ENCODE assay signal across 8 mouse cellular contexts in the genomic region with DNA sequence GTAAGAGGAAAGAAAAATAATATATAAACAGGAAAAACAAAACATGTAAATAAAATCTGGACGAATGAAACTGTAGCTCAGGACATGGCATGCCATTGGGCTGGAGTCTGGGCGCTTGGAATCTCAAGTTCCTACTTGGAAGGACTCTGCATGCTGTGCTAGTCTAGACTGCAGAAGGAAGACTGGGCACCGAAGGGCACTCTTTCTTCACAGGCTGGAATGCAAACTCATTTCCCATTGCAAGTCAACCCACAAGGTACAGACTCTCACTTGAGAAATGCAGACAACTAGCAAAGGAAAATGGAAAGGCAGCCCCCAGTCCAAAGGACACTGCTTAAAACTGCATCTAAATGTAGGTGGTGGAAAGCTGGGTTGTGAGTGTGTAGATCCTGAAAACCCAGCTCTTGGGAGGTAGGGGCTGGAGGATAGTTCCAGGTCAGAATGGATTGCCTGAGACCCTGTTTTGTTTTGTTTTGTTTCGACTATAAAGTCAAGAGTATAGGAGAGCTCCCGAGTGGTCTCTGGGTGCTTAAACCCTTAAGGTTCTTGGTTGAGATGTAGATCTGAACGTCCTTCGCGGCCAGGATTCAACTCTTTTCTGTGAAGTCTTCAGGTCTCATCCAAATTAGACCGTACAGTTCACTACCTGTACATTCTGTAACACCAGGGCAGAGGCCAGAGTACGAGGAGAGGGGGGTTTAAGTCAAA. TPM values are rescaled to one million over a fixed set of nuclear protein-coding genes. Genes with fewer than 3 reads are reported as not detected.
DNase-seq lines count a peak whose midpoint lies in the region; ATAC-seq and TF ChIP-seq lines count a peak whose summit lies in the region.

No protein-coding gene starts in this region.

- peak overlapping the region; percentile 56; the same call in 1 of the 2 replicates for H3K9ac ChIP-seq in heart, postnatal 0 days (replicated peaks; ENCODE audit: low read depth, low read length)
- no peak overlapping the region for H3K9ac ChIP-seq in hindbrain, embryonic 15.5 days
- H3K9ac ChIP-seq in midbrain, embryonic 11.5 days (ENCODE audit: low read length), result peak overlapping the region; percentile 65

- no peak for DNase-seq in heart, postnatal 0 days (ENCODE audit: low spot score)
- DNase-seq in heart, adult 11 months, result no peak
- peak; percentile 92 for DNase-seq in midbrain, embryonic 11.5 days (ENCODE audit: low spot score, missing footprints)
- DNase-seq in spleen, postnatal 10 days (ENCODE audit: low spot score in 2 of 2), result no peak
- no peak for DNase-seq in thymus, postnatal 4 days
- DNase-seq in adrenal gland, postnatal 10 days, result no peak

- no peak for TF ChIP-seq EP300 in heart, postnatal 0 days (IDR thresholded peaks at IDR 0.05; ENCODE audit: low read depth)

- WGBS in heart, postnatal 0 days, result 46% methylated on average over 10 of the region's 10 CpGs
- 47% methylated on average over 10 of the region's 10 CpGs for WGBS in hindbrain, embryonic 15.5 days
- 42% methylated on average over 10 of the region's 10 CpGs for WGBS in midbrain, embryonic 11.5 days

- no peak for TF ChIP-seq CTCF in heart, postnatal 0 days (IDR thresholded peaks at IDR 0.05; ENCODE audit: low read depth)

- no peaks in the 10 kb centered on the region for H3K27me3 ChIP-seq in heart, postnatal 0 days (ENCODE audit: control insufficient read depth, insufficient read depth, low read length)
- H3K27me3 ChIP-seq in hindbrain, embryonic 15.5 days, result no peaks in the 10 kb centered on the region
- no peaks in the 10 kb centered on the region; the same call in 1 of the 2 replicates for H3K27me3 ChIP-seq in midbrain, embryonic 11.5 days (ENCODE audit: control insufficient read depth, insufficient read depth, low read length)

- H3K4me2 ChIP-seq in heart, postnatal 0 days (ENCODE audit: low read depth, low read length), result peak overlapping the region; percentile 71
- peak overlapping the region; percentile 54 for H3K4me2 ChIP-seq in hindbrain, embryonic 15.5 days
- H3K4me2 ChIP-seq in midbrain, embryonic 11.5 days, result peak overlapping the region; percentile 58

- H3K4me1 ChIP-seq in heart, postnatal 0 days (ENCODE audit: control insufficient read depth, insufficient read depth), result peaks cover 20% of the 10 kb centered on the region
- peaks cover 22% of the 10 kb centered on the region for H3K4me1 ChIP-seq in brown adipose tissue, adult 24 weeks (ENCODE audit: control insufficient read depth, insufficient read depth, insufficient read length, low read length)
- H3K4me1 ChIP-seq in hindbrain, embryonic 15.5 days (replicated peaks), result peaks cover 33% of the 10 kb centered on the region
- H3K4me1 ChIP-seq in midbrain, embryonic 11.5 days (ENCODE audit: control insufficient read depth, insufficient read depth, low read length), result peaks cover 7% of the 10 kb centered on the region

- peak overlapping the region; percentile 41; the same call in 1 of the 2 replicates for H3K4me3 ChIP-seq in heart, postnatal 0 days (ENCODE audit: low read depth, low read length)
- peak overlapping the region; percentile 58 for H3K4me3 ChIP-seq in brown adipose tissue, adult 24 weeks (ENCODE audit: insufficient read depth, low read depth, low read length)
- peak overlapping the region; percentile 33 for H3K4me3 ChIP-seq in hindbrain, embryonic 15.5 days
- H3K4me3 ChIP-seq in midbrain, embryonic 11.5 days (ENCODE audit: low read depth, low read length), result no peak overlapping the region

- H3K36me3 ChIP-seq in heart, postnatal 0 days (replicated peaks; ENCODE audit: control insufficient read depth, insufficient read depth, low read length), result no peaks in the 10 kb centered on the region
- H3K36me3 ChIP-seq in hindbrain, embryonic 15.5 days, result no peaks in the 10 kb centered on the region
- H3K36me3 ChIP-seq in midbrain, embryonic 11.5 days (ENCODE audit: control insufficient read depth, insufficient read depth, low read length), result no peaks in the 10 kb centered on the region

- ATAC-seq in heart, postnatal 0 days (ENCODE audit: insufficient read depth, low read depth), result no peak
- ATAC-seq in hindbrain, embryonic 15.5 days (ENCODE audit: low FRiP score, low read depth), result no peak
- ATAC-seq in midbrain, embryonic 11.5 days (ENCODE audit: low FRiP score), result no peak

- no peaks in the 10 kb centered on the region for H3K9me3 ChIP-seq in heart, postnatal 0 days (replicated peaks; ENCODE audit: control insufficient read depth, low read length)
- no peaks in the 10 kb centered on the region for H3K9me3 ChIP-seq in hindbrain, embryonic 15.5 days
- H3K9me3 ChIP-seq in midbrain, embryonic 11.5 days (ENCODE audit: control insufficient read depth, low read length), result no peaks in the 10 kb centered on the region

- H3K27ac ChIP-seq in heart, postnatal 0 days (ENCODE audit: low read depth), result no peak overlapping the region
- H3K27ac ChIP-seq in brown adipose tissue, adult 24 weeks (replicated peaks; ENCODE audit: low read depth, low read length), result 0 out of 2 replicates have a peak overlapping the region, but pooled peaks have one; percentile 10
- H3K27ac ChIP-seq in hindbrain, embryonic 15.5 days (replicated peaks), result no peak overlapping the region
- no peak overlapping the region for H3K27ac ChIP-seq in midbrain, embryonic 11.5 days (ENCODE audit: low read depth, low read length)

RNA-seq across cellular contexts. Expression of gene Gcnt2, which starts 26.5 kb away (rescaled TPM):
- 12.9 and 15.5 TPM in 2 replicates for total RNA-seq in heart, postnatal 0 days (2014; rRNA removed; ENCODE audit: low replicate concordance)
- polyA plus RNA-seq in heart, postnatal 0 days (2015; fragmentation: Nextera tagmentation; extraction: Ambion mirVana), result 2.8 and 3.1 TPM in 2 replicates
- polyA plus RNA-seq in brown adipose tissue, adult 24 weeks (2012; ENCODE audit: insufficient read depth, insufficient read length, missing spikeins), result 5.3 and 7.0 TPM in 2 replicates
- 6.6 and 6.8 TPM in 2 replicates for polyA plus RNA-seq in hindbrain, embryonic 15.5 days (2015; fragmentation: Nextera tagmentation; extraction: Ambion mirVana)
- polyA plus RNA-seq in midbrain, embryonic 11.5 days (2014; fragmentation: Nextera tagmentation; extraction: Ambion mirVana), result 4.0 and 5.3 TPM in 2 replicates
- 10 to 100 TPM; 11.3 to 12.8 TPM for total RNA-seq in adrenal gland, postnatal 10 days (2021)
